Mouse (Mus musculus): ENCODE data around the gene Rad51d. TPM values are rescaled to one million over a fixed set of nuclear protein-coding genes. Genes with fewer than 3 reads are reported as not detected.

Gene Rad51d
- polyA plus RNA-seq, 1 experiment from 2014 or later = 15.2 TPM

DNA sequence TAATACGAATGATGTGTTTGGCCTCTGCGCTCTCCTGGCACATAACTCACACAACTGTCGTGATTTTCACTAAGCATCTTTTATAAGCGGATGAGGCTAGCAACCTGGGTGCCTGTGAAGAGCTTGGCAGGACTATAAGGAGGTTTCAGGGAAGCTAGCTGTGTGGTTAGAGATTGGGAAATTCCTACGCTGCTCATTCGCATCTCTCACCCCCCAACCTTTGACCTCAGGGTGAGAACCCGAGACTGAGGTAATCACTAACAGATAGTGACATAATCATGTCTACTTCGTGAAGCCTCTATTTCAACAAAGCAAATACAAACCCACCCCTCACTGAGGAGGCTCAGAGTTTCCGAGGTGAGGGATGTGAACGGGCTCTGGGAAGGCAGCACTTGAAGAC is 30.4 kb upstream of the Rad51d start:
- no peaks in the 10 kb centered on the region for H3K4me1 ChIP-seq (replicated peaks; ENCODE audit: control insufficient read depth, insufficient read depth, low read length)
- no peak overlapping the region for H3K4me2 ChIP-seq (ENCODE audit: low read length)
- 69% methylated on average over 10 of the region's 10 CpGs for WGBS
- H3K27me3 ChIP-seq (replicated peaks; ENCODE audit: control insufficient read depth, insufficient read depth, low read length) = 0 out of 2 replicates have a peak, but pooled peaks cover 2% of the 10 kb centered on the region
- no peak overlapping the region for H3K27ac ChIP-seq (ENCODE audit: low read length)
- no peak for ATAC-seq
- no peak overlapping the region for H3K9ac ChIP-seq (replicated peaks; ENCODE audit: low read depth, low read length)
- H3K9me3 ChIP-seq (ENCODE audit: control insufficient read depth, low read length) = no peaks in the 10 kb centered on the region
- no peaks in the 10 kb centered on the region for H3K36me3 ChIP-seq (ENCODE audit: control insufficient read depth, insufficient read depth)
- H3K4me3 ChIP-seq (replicated peaks; ENCODE audit: low read length) = no peak overlapping the region

GRCm38 (mm10) chr11:82914711-82915352 is 24.4 kb upstream of the Rad51d start:
- WGBS = 8% methylated on average over 16 of the region's 16 CpGs
- no peak overlapping the region for H3K27ac ChIP-seq (ENCODE audit: low read length)
- H3K4me1 ChIP-seq (replicated peaks; ENCODE audit: control insufficient read depth, insufficient read depth, low read length) = 0 out of 2 replicates have a peak, but pooled peaks cover 2% of the 10 kb centered on the region
- H3K9me3 ChIP-seq (ENCODE audit: control insufficient read depth, low read length) = no peaks in the 10 kb centered on the region
- H3K9ac ChIP-seq (replicated peaks; ENCODE audit: low read depth, low read length) = peak overlapping the region; percentile 30; the same call in 1 of the 2 replicates
- H3K27me3 ChIP-seq (replicated peaks; ENCODE audit: control insufficient read depth, insufficient read depth, low read length) = 0 out of 2 replicates have a peak, but pooled peaks cover 2% of the 10 kb centered on the region
- H3K36me3 ChIP-seq (ENCODE audit: control insufficient read depth, insufficient read depth) = no peaks in the 10 kb centered on the region
- H3K4me2 ChIP-seq (ENCODE audit: low read length) = peak overlapping the region; percentile 48
- H3K4me3 ChIP-seq (replicated peaks; ENCODE audit: low read length) = 0 out of 2 replicates have a peak overlapping the region, but pooled peaks have one; percentile 21
- peak; percentile 66 for ATAC-seq

DNA sequence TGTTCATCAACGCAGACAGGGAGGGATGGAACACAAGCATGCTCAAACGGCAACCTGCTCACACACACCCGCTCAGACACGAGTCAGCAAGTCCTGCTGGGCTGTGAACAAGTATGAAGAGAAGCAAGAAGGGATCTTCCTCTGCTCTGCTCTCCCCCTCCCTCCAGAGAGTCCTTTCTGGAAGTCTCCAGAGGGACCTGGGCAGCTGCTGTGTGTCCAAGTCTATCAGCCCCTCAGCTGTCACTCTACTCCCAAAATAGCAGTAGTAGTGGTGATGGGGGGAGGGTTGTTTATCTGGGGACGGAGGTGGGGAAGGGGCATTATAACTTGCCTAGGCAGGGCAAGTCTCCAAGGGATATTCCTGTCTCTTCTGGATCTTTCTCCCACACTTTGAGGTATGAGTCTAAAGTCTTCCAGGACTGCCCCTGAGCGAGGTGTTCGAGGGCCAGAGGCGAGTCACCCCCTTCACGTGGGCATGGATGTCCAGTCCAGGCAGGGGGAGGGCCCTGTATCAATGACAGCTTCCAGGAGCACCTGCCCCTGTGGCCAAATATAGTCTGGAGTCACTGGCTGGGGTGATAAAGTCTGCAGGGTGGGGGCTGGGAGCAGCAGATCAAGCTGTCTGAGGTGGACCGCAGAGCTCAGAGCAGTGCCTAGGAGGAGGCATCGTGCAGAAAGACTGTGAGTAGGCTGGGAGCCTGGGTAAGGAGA is 20.4 kb upstream of the Rad51d start:
- 83% methylated on average over 11 of the region's 11 CpGs for WGBS

DNA sequence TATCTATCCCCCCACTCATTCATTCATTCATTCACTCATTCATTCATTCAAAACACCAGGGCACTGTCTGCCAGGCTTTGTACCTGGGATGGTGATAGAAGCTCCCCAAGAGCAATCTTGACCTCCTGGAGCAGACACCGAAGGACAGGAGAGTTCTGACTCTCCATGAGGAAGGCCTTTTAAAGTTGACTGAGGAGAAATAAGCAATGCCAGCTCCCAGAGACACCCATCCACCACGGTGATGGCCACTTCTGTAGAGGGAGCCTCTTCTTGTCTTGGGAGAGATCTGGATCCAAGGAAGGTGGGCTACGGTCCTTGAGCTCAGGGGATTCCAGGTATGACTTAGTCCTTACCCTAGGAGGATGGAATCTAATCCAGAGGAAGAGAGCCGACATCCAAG is 19.8 kb upstream of the Rad51d start, which contains the start of gene Unc45b:
Gene Unc45b, plus strand, starts transcription at position 301 of the 400 bp plus-strand sequence.
- H3K36me3 ChIP-seq (ENCODE audit: control insufficient read depth, insufficient read depth) = no peaks in the 10 kb centered on the region
- no peaks in the 10 kb centered on the region for H3K27me3 ChIP-seq (replicated peaks; ENCODE audit: control insufficient read depth, insufficient read depth, low read length)
- no peaks in the 10 kb centered on the region for H3K9me3 ChIP-seq (ENCODE audit: control insufficient read depth, low read length)
- no peak within 1 kb of the TSS for H3K4me3 ChIP-seq (replicated peaks; ENCODE audit: low read length)
- H3K4me2 ChIP-seq (ENCODE audit: low read length) = no peak within 1 kb of the TSS
- ATAC-seq = no peak
- no peak within 1 kb of the TSS for H3K9ac ChIP-seq (replicated peaks; ENCODE audit: low read depth, low read length)
- H3K27ac ChIP-seq (ENCODE audit: low read length) = no peak within 1 kb of the TSS
- WGBS = 87% methylated on average over 4 of the region's 4 CpGs
- peaks cover 12% of the 10 kb centered on the region for H3K4me1 ChIP-seq (replicated peaks; ENCODE audit: control insufficient read depth, insufficient read depth, low read length)

More for the DNA sequence above, 20.4 kb upstream of the Rad51d start:
- no peaks in the 10 kb centered on the region for H3K27me3 ChIP-seq (replicated peaks; ENCODE audit: control insufficient read depth, insufficient read depth, low read length)
- ATAC-seq = no peak
- H3K36me3 ChIP-seq (ENCODE audit: control insufficient read depth, insufficient read depth) = no peaks in the 10 kb centered on the region
- H3K9me3 ChIP-seq (ENCODE audit: control insufficient read depth, low read length) = no peaks in the 10 kb centered on the region
- H3K4me1 ChIP-seq (replicated peaks; ENCODE audit: control insufficient read depth, insufficient read depth, low read length) = peaks cover 12% of the 10 kb centered on the region
- H3K9ac ChIP-seq (replicated peaks; ENCODE audit: low read depth, low read length) = no peak overlapping the region
- H3K4me3 ChIP-seq (replicated peaks; ENCODE audit: low read length) = no peak overlapping the region
- H3K4me2 ChIP-seq (ENCODE audit: low read length) = no peak overlapping the region
- no peak overlapping the region for H3K27ac ChIP-seq (ENCODE audit: low read length)

GRCm38 (mm10) chr11:82908608-82908989 is 18.2 kb upstream of the Rad51d start:
- peak; percentile 7; the same call in 1 of the 2 replicates for ATAC-seq
- WGBS = 51% methylated on average over 10 of the region's 10 CpGs
- peak overlapping the region; percentile 65 for H3K4me2 ChIP-seq (ENCODE audit: low read length)

GRCm38 (mm10) chr11:82907651-82908607 is 17.5 kb upstream of the Rad51d start, which contains the start of gene Nle1:
Gene Nle1 (minus strand): TSS chr11:82908411.
- Histone ChIP-seq H3K4me1 (replicated peaks; ENCODE audit: control insufficient read depth, insufficient read depth, low read length) (peaks cover 10% of the 10 kb centered on the region), H3K9me3 (ENCODE audit: control insufficient read depth, low read length) (no peaks in the 10 kb centered on the region), H3K4me2 (ENCODE audit: low read length) (peak within 1 kb of the TSS; percentile 65), H3K36me3 (ENCODE audit: control insufficient read depth, insufficient read depth) (peaks cover 12% of the 10 kb centered on the region), H3K27ac (ENCODE audit: low read length) (no peak within 1 kb of the TSS; the same call in 1 of the 2 replicates), H3K9ac (replicated peaks; ENCODE audit: low read depth, low read length) (peak within 1 kb of the TSS; percentile 79), H3K27me3 (replicated peaks; ENCODE audit: control insufficient read depth, insufficient read depth, low read length) (no peaks in the 10 kb centered on the region), H3K4me3 (replicated peaks; ENCODE audit: low read length) (peak within 1 kb of the TSS; percentile 81)
- peak; percentile 92 for ATAC-seq
- WGBS = 1% methylated on average over 71 of the region's 73 CpGs

More at GRCm38 (mm10) chr11:82908608-82908989, 18.2 kb upstream of the Rad51d start:
- Histone ChIP-seq H3K36me3 (ENCODE audit: control insufficient read depth, insufficient read depth) (peaks cover 8% of the 10 kb centered on the region), H3K27me3 (replicated peaks; ENCODE audit: control insufficient read depth, insufficient read depth, low read length) (no peaks in the 10 kb centered on the region), H3K9ac (replicated peaks; ENCODE audit: low read depth, low read length) (no peak overlapping the region; the same call in 1 of the 2 replicates), H3K27ac (ENCODE audit: low read length) (no peak overlapping the region), H3K4me3 (replicated peaks; ENCODE audit: low read length) (peak overlapping the region; percentile 81), H3K9me3 (ENCODE audit: control insufficient read depth, low read length) (no peaks in the 10 kb centered on the region), H3K4me1 (replicated peaks; ENCODE audit: control insufficient read depth, insufficient read depth, low read length) (peaks cover 10% of the 10 kb centered on the region)

DNA sequence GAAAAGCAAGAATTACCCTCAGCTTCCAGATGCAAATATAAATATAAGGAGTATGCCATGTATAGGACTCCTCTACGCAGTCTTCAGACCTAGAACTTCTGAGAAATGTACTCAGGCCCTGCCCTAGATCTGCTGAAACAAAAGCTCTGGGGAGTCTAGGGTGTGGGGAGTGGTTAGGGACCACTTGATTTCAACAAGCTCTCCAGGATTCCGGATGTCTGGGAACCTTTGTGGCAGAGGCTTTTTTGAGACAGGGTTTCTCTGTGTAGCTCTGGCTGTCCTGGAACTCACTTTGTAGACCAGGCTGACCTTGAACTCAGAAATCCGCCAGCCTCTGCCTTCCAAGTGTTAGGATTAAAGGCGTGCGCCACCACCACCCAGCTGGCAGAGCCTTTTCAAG is 15.4 kb upstream of the Rad51d start:
- Histone ChIP-seq H3K27me3 (replicated peaks; ENCODE audit: control insufficient read depth, insufficient read depth, low read length) (no peaks in the 10 kb centered on the region), H3K4me2 (ENCODE audit: low read length) (no peak overlapping the region), H3K36me3 (ENCODE audit: control insufficient read depth, insufficient read depth) (peaks cover 27% of the 10 kb centered on the region), H3K4me1 (replicated peaks; ENCODE audit: control insufficient read depth, insufficient read depth, low read length) (peaks cover 10% of the 10 kb centered on the region), H3K9me3 (ENCODE audit: control insufficient read depth, low read length) (no peaks in the 10 kb centered on the region), H3K4me3 (replicated peaks; ENCODE audit: low read length) (no peak overlapping the region), H3K27ac (ENCODE audit: low read length) (no peak overlapping the region), H3K9ac (replicated peaks; ENCODE audit: low read depth, low read length) (no peak overlapping the region)
- 87% methylated on average over 5 of the region's 5 CpGs for WGBS
- ATAC-seq = no peak

GRCm38 (mm10) chr11:82904952-82905351 is 14.5 kb upstream of the Rad51d start:
- Histone ChIP-seq H3K4me2 (ENCODE audit: low read length) (no peak overlapping the region), H3K27ac (ENCODE audit: low read length) (no peak overlapping the region), H3K27me3 (replicated peaks; ENCODE audit: control insufficient read depth, insufficient read depth, low read length) (no peaks in the 10 kb centered on the region), H3K4me3 (replicated peaks; ENCODE audit: low read length) (no peak overlapping the region), H3K9ac (replicated peaks; ENCODE audit: low read depth, low read length) (no peak overlapping the region), H3K36me3 (ENCODE audit: control insufficient read depth, insufficient read depth) (peaks cover 32% of the 10 kb centered on the region), H3K9me3 (ENCODE audit: control insufficient read depth, low read length) (no peaks in the 10 kb centered on the region), H3K4me1 (replicated peaks; ENCODE audit: control insufficient read depth, insufficient read depth, low read length) (peaks cover 10% of the 10 kb centered on the region)
- ATAC-seq = no peak
- 62% methylated on average over 8 of the region's 8 CpGs for WGBS
